8 mouse cellular contexts compared by ENCODE assay signal in the genomic region with DNA sequence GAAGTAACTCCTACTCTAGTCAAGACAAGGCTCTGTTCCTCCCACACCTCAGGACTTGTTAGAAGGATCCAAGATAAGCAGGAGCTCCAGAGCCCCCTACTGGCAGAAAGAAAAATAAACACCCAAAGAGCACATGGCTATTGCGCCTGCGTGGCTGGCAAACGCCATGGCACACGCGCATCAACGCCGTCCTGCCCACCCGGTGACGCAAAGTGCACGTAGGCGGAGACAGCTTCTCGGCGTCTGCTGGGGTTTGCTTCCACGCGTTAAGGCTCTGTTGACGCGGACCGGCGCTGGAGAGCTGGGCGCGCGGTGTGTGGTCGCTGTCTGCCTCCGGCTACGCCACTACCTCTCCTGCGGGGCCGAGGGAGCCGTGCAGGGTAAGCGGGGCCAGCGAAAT. TPM values are rescaled to one million over a fixed set of nuclear protein-coding genes. Genes with fewer than 3 reads are reported as not detected.
DNase-seq lines count a peak whose midpoint lies in the region; ATAC-seq lines count a peak whose summit lies in the region.

A gene (plus strand): TSS at position 189 of the 400 bp plus-strand sequence.

- H3K27me3 ChIP-seq in forebrain, embryonic 11.5 days (ENCODE audit: control insufficient read depth, insufficient read depth, low read length), result peaks cover 2% of the 10 kb centered on the region; the same call in 1 of the 2 replicates
- H3K27me3 ChIP-seq in heart, embryonic 16.5 days (ENCODE audit: control insufficient read depth, insufficient read depth, low read length), result no peaks in the 10 kb centered on the region
- 0 out of 2 replicates have a peak, but pooled peaks cover 7% of the 10 kb centered on the region for H3K27me3 ChIP-seq in liver, embryonic 15.5 days
- H3K27me3 ChIP-seq in neural tube, embryonic 12.5 days (replicated peaks), result peaks cover 9% of the 10 kb centered on the region

- 0% methylated on average over 30 of the region's 30 CpGs for WGBS in forebrain, embryonic 11.5 days
- under 1% methylated on average over 30 of the region's 30 CpGs for WGBS in heart, embryonic 16.5 days
- WGBS in liver, embryonic 15.5 days (ENCODE audit: insufficient replicate concordance), result under 1% methylated on average over 30 of the region's 30 CpGs
- under 1% methylated on average over 30 of the region's 30 CpGs for WGBS in neural tube, embryonic 12.5 days

- H3K4me1 ChIP-seq in forebrain, embryonic 11.5 days (replicated peaks; ENCODE audit: control insufficient read depth, insufficient read depth, low read length), result peaks cover 2% of the 10 kb centered on the region; the same call in 1 of the 2 replicates
- peaks cover 17% of the 10 kb centered on the region for H3K4me1 ChIP-seq in heart, embryonic 16.5 days (ENCODE audit: control insufficient read depth, insufficient read depth, low read length)
- peaks cover 19% of the 10 kb centered on the region for H3K4me1 ChIP-seq in liver, embryonic 15.5 days (replicated peaks)
- H3K4me1 ChIP-seq in neural tube, embryonic 12.5 days, result peaks cover 8% of the 10 kb centered on the region

- 0 out of 2 replicates have a peak within 1 kb of the TSS, but pooled peaks have one; percentile 18 for H3K27ac ChIP-seq in forebrain, embryonic 11.5 days (ENCODE audit: low read depth, low read length)
- H3K27ac ChIP-seq in heart, embryonic 16.5 days (ENCODE audit: low read length), result peak within 1 kb of the TSS; percentile 86
- H3K27ac ChIP-seq in liver, embryonic 15.5 days (replicated peaks), result peak within 1 kb of the TSS; percentile 71
- H3K27ac ChIP-seq in neural tube, embryonic 12.5 days, result peak within 1 kb of the TSS; percentile 62; the same call in 1 of the 2 replicates

- peak within 1 kb of the TSS; percentile 99 for H3K4me2 ChIP-seq in forebrain, embryonic 11.5 days (ENCODE audit: low read depth, low read length, severe bottlenecking)
- H3K4me2 ChIP-seq in heart, embryonic 16.5 days (ENCODE audit: low read depth, low read length), result peak within 1 kb of the TSS; percentile 96
- H3K4me2 ChIP-seq in liver, embryonic 15.5 days, result peak within 1 kb of the TSS; percentile 97
- H3K4me2 ChIP-seq in neural tube, embryonic 12.5 days (replicated peaks), result peak within 1 kb of the TSS; percentile 94

- H3K9me3 ChIP-seq in forebrain, embryonic 11.5 days (ENCODE audit: control insufficient read depth, low read length), result no peaks in the 10 kb centered on the region
- no peaks in the 10 kb centered on the region for H3K9me3 ChIP-seq in heart, embryonic 16.5 days (replicated peaks; ENCODE audit: control insufficient read depth, low read length)
- H3K9me3 ChIP-seq in liver, embryonic 15.5 days (replicated peaks), result no peaks in the 10 kb centered on the region
- H3K9me3 ChIP-seq in neural tube, embryonic 12.5 days, result no peaks in the 10 kb centered on the region

- ATAC-seq in forebrain, embryonic 11.5 days (replicated peaks; ENCODE audit: low FRiP score), result peak; percentile 97
- ATAC-seq in heart, embryonic 16.5 days (replicated peaks; ENCODE audit: extremely low read depth, insufficient read depth, low FRiP score), result peak; percentile 95
- peak; percentile 90 for ATAC-seq in liver, embryonic 15.5 days (ENCODE audit: insufficient read depth)
- peak; percentile 98 for ATAC-seq in neural tube, embryonic 12.5 days (ENCODE audit: low FRiP score, low read depth)

- peak within 1 kb of the TSS; percentile 72 for H3K9ac ChIP-seq in forebrain, embryonic 11.5 days (ENCODE audit: low read length)
- peak within 1 kb of the TSS; percentile 87 for H3K9ac ChIP-seq in heart, embryonic 16.5 days (ENCODE audit: low read length)
- peak within 1 kb of the TSS; percentile 68 for H3K9ac ChIP-seq in liver, embryonic 15.5 days
- H3K9ac ChIP-seq in neural tube, embryonic 12.5 days, result peak within 1 kb of the TSS; percentile 76

- DNase-seq in CD8-positive naive resting alpha-beta T cell, adult 2 months (ENCODE audit: low read depth in 2 of 2, low spot score in 2 of 2), result peak; percentile 94 to 95
- peak; percentile 96 for DNase-seq in c-Kit-positive CD71-negative TER-119-negative erythroid progenitor cells, embryonic 14.5 days (ENCODE audit: low read depth)
- DNase-seq in forebrain, embryonic 11.5 days (ENCODE audit: low spot score), result peak; percentile 97
- peak; percentile 95 to 96 for DNase-seq in kidney, postnatal 36 days
- DNase-seq in telencephalon, adult 2 months (ENCODE audit: low read depth, low spot score), result peak; percentile 97

- H3K4me3 ChIP-seq in forebrain, embryonic 11.5 days (ENCODE audit: low read depth, low read length), result peak within 1 kb of the TSS; percentile 61
- H3K4me3 ChIP-seq in heart, embryonic 16.5 days (ENCODE audit: low read length), result peak within 1 kb of the TSS; percentile 71
- peak within 1 kb of the TSS; percentile 66 for H3K4me3 ChIP-seq in liver, embryonic 15.5 days (replicated peaks)
- peak within 1 kb of the TSS; percentile 65 for H3K4me3 ChIP-seq in neural tube, embryonic 12.5 days

- H3K36me3 ChIP-seq in forebrain, embryonic 11.5 days (ENCODE audit: control insufficient read depth, insufficient read depth, low read length), result no peaks in the 10 kb centered on the region
- H3K36me3 ChIP-seq in heart, embryonic 16.5 days (ENCODE audit: control insufficient read depth, insufficient read depth), result no peaks in the 10 kb centered on the region
- no peaks in the 10 kb centered on the region for H3K36me3 ChIP-seq in liver, embryonic 15.5 days (replicated peaks)
- peaks cover 9% of the 10 kb centered on the region; the same call in 1 of the 2 replicates for H3K36me3 ChIP-seq in neural tube, embryonic 12.5 days

RNA-seq across cellular contexts. Expression of the gene that starts here (rescaled TPM):
- polyA plus RNA-seq in forebrain, embryonic 11.5 days (2014; fragmentation: Nextera tagmentation; extraction: Ambion mirVana), result 27.0 and 28.8 TPM in 2 replicates
- 24.0 and 24.3 TPM in 2 replicates for polyA plus RNA-seq in heart, embryonic 16.5 days (2015; fragmentation: Nextera tagmentation; extraction: Ambion mirVana)
- polyA plus RNA-seq in liver, embryonic 15.5 days (2015; fragmentation: Nextera tagmentation; extraction: Ambion mirVana), result 12.6 and 14.0 TPM in 2 replicates
- 30.3 and 31.7 TPM in 2 replicates for polyA plus RNA-seq in neural tube, embryonic 12.5 days (2016; fragmentation: Nextera tagmentation; extraction: Ambion mirVana)

Comparison
In these comparisons a context has a peak if more than half of its experiments do, and no peak if none do; other contexts are left out.
1. Peak in every context shown above with its lines: DNase-seq, ATAC-seq, H3K4me3 ChIP-seq and H3K27ac ChIP-seq.
2. H3K27ac ChIP-seq: peak in every context shown above with its lines; median percentile 86 in heart, embryonic 16.5 days; 71 in liver, embryonic 15.5 days; 62 in neural tube, embryonic 12.5 days; 18 in forebrain, embryonic 11.5 days.